Mouse (Mus musculus) G1E (cell line): ENCODE measurements around the gene Vegfb. TPM values are rescaled to one million over a fixed set of nuclear protein-coding genes. Genes with fewer than 3 reads are reported as not detected.

ENCODE experiments used
- ATAC-seq: 2 replicates; pipeline ENCODE4 v1.8.0; 2016; ENCODE audit warnings: mild to moderate bottlenecking; ENCODE audit not compliant: insufficient number of reproducible peaks, poor library complexity, low FRiP score, severe bottlenecking; ENCODE audit errors: extremely low read depth
- DNase-seq: peaks from one replicate; pipeline ENCODE4 v3.0.0; 2012; ENCODE audit warnings: low spot score
- H3K27me3 ChIP-seq: 2 replicates; pipeline ENCODE4 v1.6.1; 2012; ENCODE audit warnings: mild to moderate bottlenecking, low read length, inconsistent platforms; ENCODE audit not compliant: insufficient read depth
- H3K36me3 ChIP-seq: replicated peaks from 2 replicates; pipeline ENCODE3; 2012; ENCODE audit warnings: mild to moderate bottlenecking, inconsistent platforms
- H3K4me1 ChIP-seq: 2 replicates; pipeline ENCODE4 v1.6.1; 2012; ENCODE audit warnings: low read depth, low read length, inconsistent platforms, mixed read lengths; ENCODE audit not compliant: insufficient read depth
- H3K4me3 ChIP-seq: 2 replicates; pipeline ENCODE4 v1.5.1; 2012; ENCODE audit warnings: low read depth, mild to moderate bottlenecking, inconsistent platforms, low read length, moderate library complexity, mixed read lengths
- H3K9me3 ChIP-seq: replicated peaks from 2 replicates; pipeline ENCODE4 v1.6.1; 2012; ENCODE audit warnings: inconsistent platforms
- CTCF ChIP-seq: IDR thresholded peaks from 2 replicates; pipeline ENCODE4 v1.5.1; 2012; ENCODE audit warnings: low read depth, low read length, inconsistent platforms, mixed read lengths
- GATA1 ChIP-seq: IDR thresholded peaks from 2 replicates; pipeline ENCODE4 v1.6.1; 2012; ENCODE audit warnings: borderline replicate concordance, low read length, inconsistent platforms, mixed read lengths
- GATA2 ChIP-seq: IDR thresholded peaks from 2 replicates; pipeline ENCODE4 v1.6.1; 2012; ENCODE audit warnings: low read depth, low read length, inconsistent platforms, borderline replicate concordance
- POLR2AphosphoS5 ChIP-seq: IDR thresholded peaks from 2 replicates; pipeline ENCODE4 v1.6.1; 2012; ENCODE audit warnings: low read depth, low read length, inconsistent platforms; ENCODE audit not compliant: insufficient replicate concordance
- TAL1 ChIP-seq: conservative IDR thresholded peaks from 2 replicates; pipeline ENCODE4 v1.6.1; 2012; ENCODE audit warnings: low read depth, low read length, inconsistent platforms, mixed read lengths
- polyA plus RNA-seq: library from polyadenylated mRNA; stranded (reverse); fragments of >175 nt; gene quantifications from 2 replicates; pipeline ENCODE4 v1.2.3, GENCODE M21; 2012
- total RNA-seq, 2 experiments: library from RNA; stranded (forward) in 1 of 2; stranded (reverse) in 1 of 2; fragments of 200-1000 nt in 1 of 2; fragments of >200 nt in 1 of 2; fragmentation: Nextera tagmentation in 1 of 2; gene quantifications; 2 replicates each; pipeline ENCODE4 v1.2.3; 2014 to 2017

Vegfb gene
- total and polyA plus RNA-seq, 3 experiments = 20.2 to 92.6 (median 29.6) TPM

DNA sequence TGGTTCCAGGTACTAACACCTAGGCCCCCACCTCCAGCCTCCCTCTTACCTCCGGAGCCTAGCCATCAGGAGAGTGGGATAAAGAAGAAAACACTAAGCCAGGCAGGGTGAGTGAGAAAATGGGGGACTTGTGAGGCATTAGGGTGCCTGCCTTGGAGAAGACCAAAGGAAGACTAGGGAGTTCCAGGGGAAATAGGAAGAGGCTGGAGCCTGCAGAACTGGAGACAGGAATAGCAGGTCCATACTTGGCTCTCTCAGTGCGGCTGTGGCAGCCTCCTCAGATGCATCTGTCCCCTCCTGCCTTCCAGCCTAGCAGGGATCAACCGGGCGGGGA lies 54.4 kb downstream of the Vegfb start:
- Histone ChIP-seq H3K9me3 (peaks cover 8% of the 10 kb centered on the region), H3K36me3 (peaks cover 6% of the 10 kb centered on the region), H3K4me1 (peaks cover 6% of the 10 kb centered on the region; the same call in 1 of the 2 replicates), H3K27me3 (peaks cover 56% of the 10 kb centered on the region), H3K4me3 (no peak overlapping the region)
- no peak for ATAC-seq
- no peak for DNase-seq
- no peak for TF ChIP-seq TAL1
- no peak for TF ChIP-seq CTCF
- TF ChIP-seq GATA1 = no peak
- no peak for TF ChIP-seq POLR2AphosphoS5
- no peak for TF ChIP-seq GATA2

Other genes starting within 250 kb of the Vegfb start
Only the 20 nearest of the 21 such genes appear.
- gene Rps6ka4, start 147.0 kb downstream of the Vegfb start, total RNA-seq (2014; fragmentation: Nextera tagmentation) = 3.6 and 9.6 TPM in 2 replicates
- gene Rps6ka4, start 147.0 kb downstream of the Vegfb start, total RNA-seq (2017) = 7.2 and 9.8 TPM in 2 replicates
- gene Rps6ka4, start 147.0 kb downstream of the Vegfb start, polyA plus RNA-seq = 29.5 and 37.6 TPM in 2 replicates
- gene Ccdc88b, start 129.4 kb downstream of the Vegfb start, total RNA-seq (2014; fragmentation: Nextera tagmentation) = 14.6 and 18.8 TPM in 2 replicates
- gene Ccdc88b, start 129.4 kb downstream of the Vegfb start, total RNA-seq (2017) = 54.3 and 65.7 TPM in 2 replicates
- gene Ccdc88b, start 129.4 kb downstream of the Vegfb start, polyA plus RNA-seq = 102 and 124 TPM in 2 replicates
- 191 and 244 TPM in 2 replicates for gene Trmt112, start 78.0 kb downstream of the Vegfb start, total RNA-seq (2014; fragmentation: Nextera tagmentation)
- 286 and 298 TPM in 2 replicates for gene Trmt112, start 78.0 kb downstream of the Vegfb start, total RNA-seq (2017)
- gene Trmt112, start 78.0 kb downstream of the Vegfb start, polyA plus RNA-seq = 261 and 287 TPM in 2 replicates
- 53.7 and 59.2 TPM in 2 replicates for gene Prdx5, start 77.5 kb downstream of the Vegfb start, total RNA-seq (2014; fragmentation: Nextera tagmentation)
- gene Prdx5, start 77.5 kb downstream of the Vegfb start, total RNA-seq (2017) = 210 and 225 TPM in 2 replicates
- 208 and 211 TPM in 2 replicates for gene Prdx5, start 77.5 kb downstream of the Vegfb start, polyA plus RNA-seq
- gene Esrra, start 65.8 kb downstream of the Vegfb start, total RNA-seq (2014; fragmentation: Nextera tagmentation) = 10.0 and 17.9 TPM in 2 replicates
- gene Esrra, start 65.8 kb downstream of the Vegfb start, total RNA-seq (2017) = 21.1 and 25.6 TPM in 2 replicates
- gene Esrra, start 65.8 kb downstream of the Vegfb start, polyA plus RNA-seq = 42.6 and 46.9 TPM in 2 replicates
- gene Catsperz, start 62.3 kb downstream of the Vegfb start, total RNA-seq (2014; fragmentation: Nextera tagmentation) = not detected in 2 replicates
- 0.11 TPM in 1 of 2 replicates, not detected in the other for gene Catsperz, start 62.3 kb downstream of the Vegfb start, total RNA-seq (2017)
- not detected in 2 replicates for gene Catsperz, start 62.3 kb downstream of the Vegfb start, polyA plus RNA-seq
- not detected in 2 replicates for gene Kcnk4, start 53.1 kb downstream of the Vegfb start, total RNA-seq (2014; fragmentation: Nextera tagmentation)
- gene Kcnk4, start 53.1 kb downstream of the Vegfb start, total RNA-seq (2017) = 0.23 TPM in 1 of 2 replicates, not detected in the other
- gene Kcnk4, start 53.1 kb downstream of the Vegfb start, polyA plus RNA-seq = 0.05 TPM in 1 of 2 replicates, not detected in the other
- gene Bad, start 45.8 kb downstream of the Vegfb start, total RNA-seq (2014; fragmentation: Nextera tagmentation) = 12.6 and 19.1 TPM in 2 replicates
- gene Bad, start 45.8 kb downstream of the Vegfb start, total RNA-seq (2017) = 50.7 and 62.7 TPM in 2 replicates
- 51.9 and 52.0 TPM in 2 replicates for gene Bad, start 45.8 kb downstream of the Vegfb start, polyA plus RNA-seq
- 20.0 and 24.9 TPM in 2 replicates for gene Gpr137, start 45.2 kb downstream of the Vegfb start, total RNA-seq (2014; fragmentation: Nextera tagmentation)
- gene Gpr137, start 45.2 kb downstream of the Vegfb start, total RNA-seq (2017) = 22.8 and 24.9 TPM in 2 replicates
- 32.1 and 39.9 TPM in 2 replicates for gene Gpr137, start 45.2 kb downstream of the Vegfb start, polyA plus RNA-seq
- 74.0 and 111 TPM in 2 replicates for gene Ppp1r14b, start 12.7 kb downstream of the Vegfb start, total RNA-seq (2014; fragmentation: Nextera tagmentation)
- gene Ppp1r14b, start 12.7 kb downstream of the Vegfb start, total RNA-seq (2017) = 141 and 168 TPM in 2 replicates
- 281 and 350 TPM in 2 replicates for gene Ppp1r14b, start 12.7 kb downstream of the Vegfb start, polyA plus RNA-seq
- gene Plcb3, start 11.2 kb downstream of the Vegfb start, total RNA-seq (2014; fragmentation: Nextera tagmentation) = 12.5 and 14.1 TPM in 2 replicates
- gene Plcb3, start 11.2 kb downstream of the Vegfb start, total RNA-seq (2017) = 9.9 and 10.6 TPM in 2 replicates
- gene Plcb3, start 11.2 kb downstream of the Vegfb start, polyA plus RNA-seq = 21.0 and 22.2 TPM in 2 replicates
- 72.6 and 120 TPM in 2 replicates for gene Fkbp2, start 7.2 kb downstream of the Vegfb start, total RNA-seq (2014; fragmentation: Nextera tagmentation)
- gene Fkbp2, start 7.2 kb downstream of the Vegfb start, total RNA-seq (2017) = 58.8 and 72.0 TPM in 2 replicates
- 170 and 201 TPM in 2 replicates for gene Fkbp2, start 7.2 kb downstream of the Vegfb start, polyA plus RNA-seq
- 29.4 and 29.5 TPM in 2 replicates for gene Dnajc4, start 4.9 kb upstream of the Vegfb start, total RNA-seq (2014; fragmentation: Nextera tagmentation)
- 11.6 and 14.4 TPM in 2 replicates for gene Dnajc4, start 4.9 kb upstream of the Vegfb start, total RNA-seq (2017)
- gene Dnajc4, start 4.9 kb upstream of the Vegfb start, polyA plus RNA-seq = 23.9 and 24.3 TPM in 2 replicates
- gene Nudt22, start 8.5 kb upstream of the Vegfb start, total RNA-seq (2014; fragmentation: Nextera tagmentation) = 16.6 and 30.0 TPM in 2 replicates
- gene Nudt22, start 8.5 kb upstream of the Vegfb start, total RNA-seq (2017) = 17.8 and 21.0 TPM in 2 replicates
- 19.2 and 23.9 TPM in 2 replicates for gene Nudt22, start 8.5 kb upstream of the Vegfb start, polyA plus RNA-seq
- 2.6 and 6.1 TPM in 2 replicates for gene Trpt1, start 8.5 kb upstream of the Vegfb start, total RNA-seq (2014; fragmentation: Nextera tagmentation)
- 1.6 and 2.7 TPM in 2 replicates for gene Trpt1, start 8.5 kb upstream of the Vegfb start, total RNA-seq (2017)
- gene Trpt1, start 8.5 kb upstream of the Vegfb start, polyA plus RNA-seq = 1.2 TPM in 2 replicates
- gene Fermt3, start 31.8 kb upstream of the Vegfb start, total RNA-seq (2014; fragmentation: Nextera tagmentation) = 66.2 and 69.5 TPM in 2 replicates
- 267 and 318 TPM in 2 replicates for gene Fermt3, start 31.8 kb upstream of the Vegfb start, total RNA-seq (2017)
- gene Fermt3, start 31.8 kb upstream of the Vegfb start, polyA plus RNA-seq = 461 and 527 TPM in 2 replicates
- 301 and 356 TPM in 2 replicates for gene Stip1, start 52.3 kb upstream of the Vegfb start, total RNA-seq (2014; fragmentation: Nextera tagmentation)
- 267 and 279 TPM in 2 replicates for gene Stip1, start 52.3 kb upstream of the Vegfb start, total RNA-seq (2017)
- gene Stip1, start 52.3 kb upstream of the Vegfb start, polyA plus RNA-seq = 136 and 224 TPM in 2 replicates
- gene Macrod1, start 69.2 kb upstream of the Vegfb start, total RNA-seq (2014; fragmentation: Nextera tagmentation) = not detected in 2 replicates
- gene Macrod1, start 69.2 kb upstream of the Vegfb start, total RNA-seq (2017) = not detected in 2 replicates
- gene Macrod1, start 69.2 kb upstream of the Vegfb start, polyA plus RNA-seq = 0.60 and 0.89 TPM in 2 replicates
- not detected in 2 replicates for gene Flrt1, start 118.1 kb upstream of the Vegfb start, total RNA-seq (2014; fragmentation: Nextera tagmentation)
- gene Flrt1, start 118.1 kb upstream of the Vegfb start, total RNA-seq (2017) = 0.05 and 0.12 TPM in 2 replicates
- gene Flrt1, start 118.1 kb upstream of the Vegfb start, polyA plus RNA-seq = not detected in 2 replicates
- gene Otub1, start 218.7 kb upstream of the Vegfb start, total RNA-seq (2014; fragmentation: Nextera tagmentation) = 46.4 and 50.2 TPM in 2 replicates
- 88.2 and 91.4 TPM in 2 replicates for gene Otub1, start 218.7 kb upstream of the Vegfb start, total RNA-seq (2017)
- 153 and 175 TPM in 2 replicates for gene Otub1, start 218.7 kb upstream of the Vegfb start, polyA plus RNA-seq